Mouse (Mus musculus): Measurements from ENCODE around the gene Hils1. TPM values are rescaled to one million over a fixed set of nuclear protein-coding genes. Genes with fewer than 3 reads are reported as not detected.

Gene Hils1
- total RNA-seq, 2 experiments from 2014 or later: not detected

DNA sequence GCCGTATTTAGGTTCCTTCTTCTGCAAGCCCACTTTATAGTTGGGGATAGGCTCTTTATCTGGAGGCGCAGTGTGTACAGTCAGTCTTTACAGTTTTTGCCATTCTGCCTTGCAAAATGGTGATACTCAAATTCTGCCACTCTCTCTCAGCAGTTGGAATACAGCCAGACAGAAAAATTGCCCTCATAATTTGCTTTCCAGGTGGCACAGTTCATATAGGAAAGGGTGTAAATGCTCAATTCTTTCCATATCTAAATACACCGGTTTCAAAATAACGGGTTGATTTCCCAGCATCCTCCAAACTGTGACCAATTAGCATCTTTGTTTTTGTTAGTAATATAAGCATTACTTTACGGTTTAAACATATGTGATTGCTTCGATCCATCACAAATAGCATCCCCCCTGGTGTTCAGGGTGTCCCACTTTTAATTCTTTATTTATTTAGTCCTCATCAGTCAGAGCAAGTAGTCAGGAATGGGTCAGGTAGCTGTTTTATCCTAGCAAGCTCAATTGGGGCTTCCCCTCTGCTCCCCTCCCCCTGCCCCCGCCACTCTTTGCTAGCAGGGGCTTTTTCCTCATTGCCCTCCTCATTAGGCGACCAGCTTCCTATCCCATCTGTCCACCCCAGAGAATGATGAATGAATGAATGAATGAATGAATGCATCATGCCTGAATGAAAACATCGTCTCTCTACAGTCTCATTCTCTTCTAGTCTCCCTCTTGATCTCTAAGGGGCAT, 11.0 kb downstream of the Hils1 start:
- TF ChIP-seq CTCF (IDR thresholded peaks at IDR 0.05): no peak
- H3K27ac ChIP-seq: peak overlapping the region; percentile 82
- intact Hi-C loops (cut with DNase I): loop anchor here (5.0 kb wide), 1 partner anchor 64 kb away; the partner anchor contains the start of gene Pdk2
- peak overlapping the region; percentile 46 for H3K4me3 ChIP-seq
- DNase-seq (ENCODE audit: extremely low spot score in 1 of 2, low spot score in 2 of 2): no peak

DNA sequence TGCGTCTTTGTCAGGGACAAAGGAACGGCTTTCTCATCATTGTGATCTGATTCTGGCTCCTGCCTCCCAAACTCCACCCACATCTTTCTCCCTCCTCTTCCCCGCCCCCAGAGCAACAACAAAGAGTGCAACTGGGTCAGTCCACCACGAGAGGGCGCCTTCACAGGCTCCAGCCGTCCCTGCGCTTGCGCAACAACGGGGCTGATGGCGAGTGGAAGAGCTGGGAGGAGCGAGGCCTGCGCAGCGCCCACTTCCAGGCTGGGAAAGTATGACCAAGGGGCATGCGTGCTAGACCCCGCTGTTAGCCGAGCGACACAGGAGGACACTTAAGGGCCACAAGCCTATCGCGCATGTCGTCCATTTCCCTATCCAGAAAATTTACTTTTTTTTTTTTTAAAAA, 11.6 kb downstream of the Hils1 start:
- intact Hi-C loops (cut with DNase I): loop anchor here (1.0 to 5.0 kb wide), 3 partner anchors 10 to 63 kb away; partner anchors contain the start of gene Pdk2
- Histone ChIP-seq H3K4me3 (peak overlapping the region; percentile 46), H3K27ac (peak overlapping the region; percentile 82)
- TF ChIP-seq CTCF (IDR thresholded peaks at IDR 0.05): peak; percentile 99
- peak; percentile 97 to 98 for DNase-seq (ENCODE audit: extremely low spot score in 1 of 2, low spot score in 2 of 2)

DNA sequence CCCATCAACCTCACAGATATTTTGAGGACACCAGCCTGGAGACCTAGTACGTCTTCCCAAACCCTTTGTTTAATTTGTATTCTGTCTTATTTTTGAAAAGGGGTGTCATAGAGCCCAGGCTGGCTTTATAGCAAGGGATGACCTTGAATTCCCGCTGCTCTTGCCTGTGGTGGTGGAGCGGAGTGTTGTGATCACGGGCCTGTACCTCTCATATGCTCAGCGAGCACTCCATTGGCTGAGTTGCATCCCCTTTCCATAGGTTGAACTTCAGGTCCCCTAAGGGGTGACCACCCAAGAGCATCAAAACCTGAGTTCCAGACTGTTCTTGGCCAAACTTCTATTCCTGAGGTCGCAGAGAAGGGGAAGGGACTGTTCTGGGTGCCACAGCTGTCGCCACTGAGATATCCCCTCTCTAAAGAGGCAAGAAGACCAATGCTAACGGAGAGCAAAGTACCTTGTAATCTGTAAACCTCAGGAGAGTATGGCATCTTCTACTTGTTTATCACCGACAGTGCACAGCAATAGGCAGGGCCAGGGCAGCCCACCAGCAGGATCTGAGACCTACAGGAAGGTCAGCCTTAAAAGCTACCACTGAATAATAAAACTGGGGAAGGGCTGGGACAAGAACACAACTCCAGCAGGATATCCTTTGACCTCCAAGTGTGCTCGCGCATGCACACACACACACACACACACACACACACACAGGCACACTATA, 12.2 kb downstream of the Hils1 start:
- intact Hi-C loops (cut with DNase I): loop anchor here (1.0 to 5.0 kb wide), 3 partner anchors 10 to 63 kb away; partner anchors contain the start of gene Pdk2
- Histone ChIP-seq H3K27ac (peak overlapping the region; percentile 82), H3K4me3 (peak overlapping the region; percentile 46)
- TF ChIP-seq CTCF (IDR thresholded peaks at IDR 0.05): no peak
- DNase-seq (ENCODE audit: extremely low spot score in 1 of 2, low spot score in 2 of 2): no peak

DNA sequence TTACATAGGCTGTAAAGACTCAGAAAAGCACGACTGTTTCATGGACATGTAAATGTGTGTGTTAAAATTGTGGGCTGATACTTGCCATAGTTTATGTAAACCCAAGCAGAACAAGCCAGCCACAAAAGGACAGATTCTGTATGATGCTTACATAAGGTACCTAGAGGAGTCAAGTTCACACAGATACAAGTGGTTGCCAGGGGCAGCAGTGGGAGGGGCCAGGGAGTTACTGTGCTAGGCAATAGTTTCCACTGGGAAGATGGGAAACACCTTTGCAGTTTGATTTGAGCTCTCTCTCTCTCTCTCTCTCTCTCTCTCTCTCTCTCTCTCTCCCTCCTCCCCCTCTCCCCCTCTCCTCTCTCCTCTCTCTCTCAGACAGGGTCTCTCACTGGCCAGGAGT, 17.7 kb downstream of the Hils1 start:
- Histone ChIP-seq H3K4me3 (no peak overlapping the region), H3K27ac (no peak overlapping the region)
- no peak for TF ChIP-seq CTCF (IDR thresholded peaks at IDR 0.05)
- DNase-seq (ENCODE audit: extremely low spot score in 1 of 2, low spot score in 2 of 2): no peak
- intact Hi-C loops (cut with DNase I): no loop called here

DNA sequence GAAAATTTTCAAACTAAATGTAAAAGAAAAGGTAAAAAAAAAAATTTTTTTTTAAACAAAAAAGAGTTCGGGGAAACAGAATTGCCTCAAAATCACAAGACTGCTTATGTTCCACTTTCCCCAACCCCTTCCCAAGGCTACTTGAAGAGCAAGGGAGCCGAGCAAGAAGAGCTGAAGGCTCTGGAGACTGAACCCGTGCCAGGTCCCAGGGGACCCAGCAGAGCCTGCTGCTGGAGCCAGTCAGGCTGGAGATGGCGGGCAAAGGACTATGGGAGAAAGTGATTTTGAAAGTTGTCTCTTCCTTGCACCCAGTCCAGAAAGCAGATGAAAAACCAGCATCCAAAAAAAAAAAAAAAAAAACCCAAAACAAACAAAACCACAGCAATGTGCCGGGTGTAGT, 18.4 kb downstream of the Hils1 start:
- H3K27ac ChIP-seq: no peak overlapping the region
- intact Hi-C loops (cut with DNase I): no loop called here
- H3K4me3 ChIP-seq: no peak overlapping the region
- no peak for DNase-seq (ENCODE audit: extremely low spot score in 1 of 2, low spot score in 2 of 2)
- TF ChIP-seq CTCF (IDR thresholded peaks at IDR 0.05): no peak

DNA sequence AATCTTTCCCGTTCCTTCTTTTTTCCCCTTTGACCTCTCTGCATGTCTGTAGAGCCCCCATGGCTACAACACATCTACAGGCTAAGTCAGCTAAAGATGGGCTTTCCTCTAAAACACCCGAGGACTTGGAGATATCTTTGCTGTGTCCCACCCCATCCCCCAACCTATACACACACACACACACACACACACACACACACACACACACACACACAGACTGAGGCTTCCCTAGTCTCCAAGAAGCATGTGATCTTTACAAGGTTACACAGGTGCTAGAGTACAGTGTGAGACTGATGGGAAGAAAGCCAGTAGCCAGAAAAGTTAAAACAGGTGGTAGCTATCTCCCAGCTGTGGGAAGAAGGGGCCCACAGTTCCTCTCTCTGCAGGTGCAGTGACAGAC, 19.0 kb downstream of the Hils1 start:
- intact Hi-C loops (cut with DNase I): no loop called here
- Histone ChIP-seq H3K27ac (no peak overlapping the region; the same call in 1 of the 2 replicates), H3K4me3 (no peak overlapping the region)
- no peak for TF ChIP-seq CTCF (IDR thresholded peaks at IDR 0.05)
- DNase-seq (ENCODE audit: extremely low spot score in 1 of 2, low spot score in 2 of 2): no peak

DNA sequence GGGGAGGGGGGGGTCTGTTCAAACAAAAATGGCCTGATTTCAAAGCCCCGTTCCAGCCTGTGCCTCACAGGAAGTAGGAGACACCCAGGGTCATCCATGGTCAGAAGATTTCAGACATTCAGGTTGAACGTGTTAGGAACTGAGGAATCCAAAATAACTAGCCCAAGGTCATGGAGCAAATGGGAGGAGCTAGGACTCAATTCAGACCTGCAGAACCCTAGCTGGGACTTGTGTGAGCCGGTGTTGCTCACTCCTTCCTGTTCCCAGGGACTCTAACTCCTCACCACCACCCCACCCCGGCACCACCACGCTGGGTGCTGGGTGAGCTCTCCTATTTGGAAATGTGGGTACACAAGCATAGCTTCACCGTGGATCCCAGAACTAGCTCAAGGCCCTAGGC, 19.9 kb downstream of the Hils1 start:
- no peak for TF ChIP-seq CTCF (IDR thresholded peaks at IDR 0.05)
- no peak for DNase-seq (ENCODE audit: extremely low spot score in 1 of 2, low spot score in 2 of 2)
- intact Hi-C loops (cut with DNase I): no loop called here

DNA sequence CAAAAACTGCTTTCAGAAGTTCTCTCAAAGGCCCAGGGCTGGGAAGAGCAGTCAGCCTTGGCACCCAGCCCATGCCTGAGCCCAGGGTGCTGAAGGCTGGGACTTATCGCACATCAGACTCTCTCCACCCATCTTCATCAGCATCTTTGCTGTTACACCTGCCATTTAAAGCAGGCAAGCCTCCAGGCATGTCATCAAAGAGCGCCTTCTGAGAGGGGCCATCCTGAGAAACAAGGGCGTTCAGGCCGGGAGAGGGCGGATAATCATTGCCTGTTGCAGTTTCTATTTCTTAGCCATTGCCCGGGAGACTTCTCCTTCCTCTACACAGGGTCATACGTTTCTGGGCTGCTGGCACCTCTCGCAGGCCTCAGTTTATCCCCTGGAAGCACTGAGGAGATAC, 20.5 kb downstream of the Hils1 start:
- intact Hi-C loops (cut with DNase I): no loop called here
- no peak for TF ChIP-seq CTCF (IDR thresholded peaks at IDR 0.05)
- peak overlapping the region; percentile 98 for H3K27ac ChIP-seq
- H3K4me3 ChIP-seq: no peak overlapping the region
- DNase-seq (ENCODE audit: extremely low spot score in 1 of 2, low spot score in 2 of 2): no peak

More for the DNA sequence above, 19.9 kb downstream of the Hils1 start:
- peak overlapping the region; percentile 98 for H3K27ac ChIP-seq
- no peak overlapping the region for H3K4me3 ChIP-seq

DNA sequence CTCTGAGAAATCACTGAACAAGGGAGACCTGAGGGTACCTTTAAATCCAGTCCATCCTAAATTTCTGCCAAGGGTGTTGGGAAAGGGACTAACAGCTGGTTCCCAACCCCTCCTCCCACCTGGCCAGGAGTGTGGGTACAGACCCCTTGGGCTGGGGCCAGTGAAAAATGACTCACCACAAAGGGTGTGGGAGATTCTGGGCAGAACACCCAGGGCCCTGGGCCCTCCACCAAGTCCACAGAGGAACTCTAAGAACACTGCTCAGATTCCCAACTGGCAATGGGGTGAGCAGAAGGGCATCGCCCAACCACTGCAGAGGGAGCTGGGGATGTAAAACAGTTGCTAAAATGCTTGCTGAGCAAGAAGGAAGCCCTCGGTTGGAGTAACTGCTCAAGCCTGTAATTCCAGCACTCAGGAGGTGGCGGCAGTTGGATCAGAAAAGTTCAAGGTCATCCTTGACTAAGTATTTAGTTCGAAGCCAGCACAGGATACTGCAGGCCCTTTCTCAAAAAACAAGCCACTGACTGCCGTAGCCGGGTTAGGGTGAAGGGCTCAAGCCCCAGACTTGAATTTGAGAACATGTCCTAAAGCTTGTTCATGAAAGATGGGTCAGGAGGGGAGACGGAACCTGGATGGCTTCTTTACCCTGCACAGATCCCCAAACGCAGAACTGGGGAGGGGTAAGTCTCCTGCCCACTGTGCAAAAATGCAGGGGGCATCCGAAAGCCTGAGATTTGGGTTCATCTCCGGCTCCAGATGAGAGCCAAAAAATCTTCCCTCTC, 21.6 kb downstream of the Hils1 start:
- TF ChIP-seq CTCF (IDR thresholded peaks at IDR 0.05): no peak
- DNase-seq (ENCODE audit: extremely low spot score in 1 of 2, low spot score in 2 of 2): peak in 1 of 2 experiments; percentile 53
- intact Hi-C loops (cut with DNase I): loop anchor here (1.0 kb wide), 1 partner anchor 10 kb away; no protein-coding TSS in a partner anchor
- H3K27ac ChIP-seq: peak overlapping the region; percentile 98
- peak overlapping the region; percentile 71 for H3K4me3 ChIP-seq

DNA sequence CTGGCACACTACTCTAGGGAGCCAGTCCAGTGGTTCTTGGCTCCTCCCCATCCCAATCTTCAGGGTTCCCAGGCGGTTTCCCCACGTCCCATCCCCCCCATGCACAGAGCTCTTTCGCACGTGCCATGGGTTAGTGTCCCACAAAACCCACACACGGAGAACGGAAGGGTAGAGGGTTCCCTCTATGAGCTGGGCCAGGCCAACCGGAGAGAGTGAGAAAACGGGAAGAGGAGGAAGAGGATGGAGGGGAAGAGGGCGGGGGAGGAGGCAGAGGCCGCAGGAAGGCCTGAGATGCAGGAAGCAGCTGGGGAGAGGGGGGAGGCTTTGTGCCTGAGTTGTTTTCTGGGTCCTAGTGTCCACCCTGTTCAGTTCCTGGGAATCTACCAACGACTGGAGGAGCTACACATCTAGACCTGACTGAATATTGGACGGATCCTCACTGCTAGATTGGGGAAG, 22.2 kb downstream of the Hils1 start:
- DNase-seq (ENCODE audit: extremely low spot score in 1 of 2, low spot score in 2 of 2): peak; percentile 80 to 82
- TF ChIP-seq CTCF (IDR thresholded peaks at IDR 0.05): no peak; the same call in 1 of the 2 replicates
- H3K4me3 ChIP-seq: peak overlapping the region; percentile 71
- intact Hi-C loops (cut with DNase I): loop anchor here (1.0 to 10.0 kb wide), 3 partner anchors 10 to 665 kb away; partner anchors contain the start of genes Ankrd40, Luc7l3 and Pdk2
- peak overlapping the region; percentile 98 for H3K27ac ChIP-seq

DNA sequence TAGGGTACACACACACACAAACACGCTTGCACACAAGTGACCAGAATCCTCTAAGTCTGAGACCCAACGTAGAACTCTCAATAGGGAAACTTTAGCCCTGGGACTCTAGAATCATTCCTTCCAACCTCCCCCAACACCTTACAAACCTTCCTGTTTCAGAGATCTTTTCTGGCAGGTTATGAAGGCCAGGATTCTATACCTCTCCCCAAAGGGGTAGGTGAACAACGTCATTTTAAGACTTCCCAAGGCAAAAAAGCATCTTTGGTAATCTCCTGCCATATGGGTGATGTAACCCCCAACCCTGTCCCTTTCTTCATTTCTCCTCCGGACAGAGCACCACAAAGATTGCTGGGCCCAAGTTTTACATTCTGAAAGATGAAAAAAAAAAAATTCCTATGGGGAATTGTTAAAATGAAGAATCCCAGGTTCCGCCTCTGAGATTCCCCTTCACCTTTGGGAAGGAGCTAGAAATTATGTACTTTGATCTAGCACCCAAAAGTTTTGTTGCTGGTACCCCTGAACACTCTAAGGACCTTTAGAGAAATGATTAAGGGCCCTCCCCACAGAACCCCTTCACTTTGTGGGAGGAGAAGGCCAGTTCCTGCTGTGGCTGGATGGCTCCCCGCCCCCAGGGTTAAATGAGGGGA, 22.8 kb downstream of the Hils1 start:
- peak overlapping the region; percentile 71 for H3K4me3 ChIP-seq
- H3K27ac ChIP-seq: peak overlapping the region; percentile 98
- no peak for DNase-seq (ENCODE audit: extremely low spot score in 1 of 2, low spot score in 2 of 2)
- intact Hi-C loops (cut with DNase I): loop anchor here (2.0 to 10.0 kb wide), 2 partner anchors 51 to 665 kb away; partner anchors contain the start of genes Ankrd40, Luc7l3 and Pdk2
- TF ChIP-seq CTCF (IDR thresholded peaks at IDR 0.05): no peak
